Mouse (Mus musculus): ENCODE data around the gene Spns3.

Spns3 gene

DNA sequence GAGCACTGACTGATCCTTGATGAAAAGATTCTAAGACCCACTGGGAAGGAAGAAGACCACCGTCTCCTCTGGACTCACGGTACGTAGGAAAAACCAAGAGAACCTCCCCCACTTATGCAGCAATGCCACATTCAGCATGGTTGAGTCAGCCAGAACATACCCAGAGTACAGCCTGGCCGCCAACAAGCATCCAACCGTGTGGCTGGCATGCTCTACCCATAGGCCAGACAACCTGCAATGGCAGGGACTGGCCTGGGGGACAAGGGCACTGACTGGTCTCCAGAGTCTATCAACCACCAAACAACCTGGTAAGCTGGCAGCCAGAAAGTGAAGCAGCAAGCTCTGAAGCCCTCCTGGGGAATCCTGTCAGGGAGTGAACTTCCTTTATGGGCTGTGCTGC lies 41.7 kb downstream of the Spns3 start:
- DNase-seq, result no peak

DNA sequence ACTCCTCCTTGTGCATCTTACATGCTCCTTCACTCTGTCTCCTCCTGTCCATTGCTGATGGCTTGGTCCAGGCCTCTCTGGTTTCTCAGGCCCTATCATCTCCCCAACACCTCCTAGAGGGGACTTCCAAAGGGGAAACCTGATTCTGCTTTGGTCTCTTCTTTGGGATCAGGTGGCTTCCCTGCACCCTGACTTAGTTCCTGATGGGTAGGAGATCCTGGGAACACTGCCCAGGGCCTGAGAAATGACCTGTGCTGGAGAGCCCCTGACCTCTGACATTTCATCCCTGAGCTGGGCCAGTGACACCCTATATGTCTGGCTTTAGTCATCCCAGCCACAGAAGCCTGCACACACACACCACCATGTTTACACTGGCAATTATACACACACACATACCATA lies 42.7 kb downstream of the Spns3 start:
- DNase-seq, result no peak

DNA sequence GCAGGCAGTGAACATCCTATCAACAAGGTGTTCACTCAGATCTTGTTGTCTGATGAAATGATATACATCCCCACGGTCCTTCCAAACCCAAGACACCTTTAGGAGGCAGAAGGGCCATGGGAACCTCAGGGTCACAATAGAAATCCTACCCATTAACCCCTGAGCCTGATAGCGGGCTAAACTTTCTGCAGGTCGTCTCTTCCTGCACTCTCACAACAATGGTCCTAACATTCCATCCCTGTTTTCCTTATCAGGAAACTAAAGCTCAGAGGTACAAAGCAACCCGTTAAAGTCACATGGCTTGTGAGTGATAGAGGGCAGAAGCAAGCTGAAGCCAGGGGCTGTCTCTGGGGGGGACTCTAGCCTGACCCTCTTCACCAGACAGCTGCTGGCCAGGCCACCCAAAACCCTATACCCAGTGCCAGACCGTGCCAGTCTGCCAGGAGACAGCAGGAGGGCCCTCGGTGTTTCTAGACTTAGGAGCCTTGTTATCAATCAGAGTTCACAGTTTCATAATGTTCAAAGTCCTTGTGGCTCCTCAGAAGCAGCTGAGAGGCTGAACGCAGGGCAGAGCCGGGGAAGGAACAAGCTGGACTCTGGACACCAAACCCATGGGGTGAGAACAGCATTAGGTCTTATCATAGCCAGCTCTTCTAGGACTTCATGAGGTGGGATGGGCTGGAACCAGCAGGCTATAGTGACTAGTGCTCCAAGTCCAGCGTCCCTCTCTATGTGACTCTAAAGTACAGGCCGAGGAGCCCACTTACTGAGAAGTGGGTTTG lies 46.1 kb downstream of the Spns3 start:
- peak; percentile 89 for DNase-seq

DNA sequence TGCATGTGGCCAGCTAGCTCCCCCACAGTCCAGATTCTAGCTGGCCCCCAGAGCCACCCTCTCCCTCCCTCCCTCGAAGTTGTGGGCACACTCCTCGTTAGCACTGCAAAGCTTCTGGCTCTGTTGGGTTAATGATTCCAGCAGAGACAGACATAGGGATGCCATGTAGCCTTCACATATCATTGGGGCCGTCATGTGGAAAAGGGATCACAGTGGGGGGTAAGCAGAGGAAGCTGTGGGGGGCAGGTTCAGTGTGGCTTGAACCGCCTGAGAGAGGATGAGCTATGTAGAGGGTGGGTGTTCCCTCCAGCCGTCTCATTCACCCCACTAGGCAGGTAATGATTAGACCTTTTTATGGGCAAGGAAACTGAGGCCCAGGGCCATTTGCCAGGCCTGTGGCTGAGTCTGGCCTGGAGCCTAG lies 46.8 kb downstream of the Spns3 start:
- DNase-seq, result peak; percentile 95

DNA sequence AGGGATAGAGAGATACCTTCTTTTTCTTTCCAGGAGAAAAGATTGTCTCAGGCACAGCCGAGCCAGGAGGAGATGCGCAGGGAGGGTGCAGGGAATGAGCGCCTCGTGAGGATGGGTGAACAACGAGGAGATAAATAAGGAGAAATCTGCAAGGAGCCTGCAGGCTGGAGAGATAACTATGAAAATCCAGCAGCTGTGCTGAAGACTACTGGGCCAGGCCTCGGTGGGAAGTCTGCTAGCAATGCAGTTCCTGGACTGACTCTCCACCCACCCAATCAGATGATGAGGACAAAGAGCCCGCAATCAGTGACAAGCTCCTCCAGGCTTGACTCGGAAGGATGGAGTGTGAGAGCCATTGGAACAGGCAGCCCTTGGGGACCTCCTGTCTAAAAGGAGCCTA lies 48.1 kb downstream of the Spns3 start:
- no peak for DNase-seq

DNA sequence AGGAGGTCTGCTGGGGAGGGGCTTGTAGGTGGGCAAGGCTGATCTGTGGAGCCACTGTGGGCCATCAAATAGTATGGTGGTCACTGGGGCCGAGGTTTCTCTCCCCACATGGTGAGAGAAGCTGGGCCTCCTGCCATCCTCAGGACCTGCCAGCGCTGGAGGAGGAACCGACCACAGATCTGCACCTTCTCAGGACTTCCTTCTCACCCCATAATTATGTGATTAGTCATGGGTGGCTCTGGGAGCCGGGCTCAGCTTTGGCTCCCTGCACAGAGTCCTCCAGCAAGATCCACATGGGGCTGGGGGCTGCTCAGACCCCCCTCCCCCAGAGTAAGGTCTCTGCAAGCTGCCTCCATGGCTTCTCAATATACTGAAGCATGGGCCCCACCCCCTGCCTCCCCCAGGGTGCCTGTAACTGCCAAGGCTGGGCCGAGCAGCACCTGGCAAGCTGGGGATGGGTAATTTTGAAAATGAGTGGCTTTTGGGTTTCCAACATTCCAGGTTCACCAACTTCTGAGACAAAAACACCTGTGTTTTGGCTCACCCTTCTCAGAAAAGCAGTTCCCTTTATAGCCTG lies 48.8 kb downstream of the Spns3 start:
- no peak for DNase-seq

DNA sequence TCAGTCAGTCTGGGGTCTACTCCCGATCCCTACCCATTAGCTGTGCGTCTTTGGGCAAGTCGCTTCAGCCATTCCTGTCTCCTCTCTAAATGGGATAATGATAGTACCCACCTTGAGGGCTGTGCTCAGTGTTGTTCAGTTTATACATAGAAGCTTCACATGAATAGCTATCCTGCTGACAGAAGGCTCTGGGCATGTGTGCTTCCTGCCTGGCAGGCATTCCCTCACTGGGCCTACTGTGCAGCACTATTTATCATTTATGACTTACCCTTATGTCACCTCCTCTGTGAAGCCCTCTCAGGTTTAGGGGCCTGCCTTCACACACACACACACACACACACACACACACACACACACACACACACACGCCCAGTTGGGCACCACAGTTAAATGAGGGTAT lies 50.2 kb downstream of the Spns3 start:
- no peak for DNase-seq

DNA sequence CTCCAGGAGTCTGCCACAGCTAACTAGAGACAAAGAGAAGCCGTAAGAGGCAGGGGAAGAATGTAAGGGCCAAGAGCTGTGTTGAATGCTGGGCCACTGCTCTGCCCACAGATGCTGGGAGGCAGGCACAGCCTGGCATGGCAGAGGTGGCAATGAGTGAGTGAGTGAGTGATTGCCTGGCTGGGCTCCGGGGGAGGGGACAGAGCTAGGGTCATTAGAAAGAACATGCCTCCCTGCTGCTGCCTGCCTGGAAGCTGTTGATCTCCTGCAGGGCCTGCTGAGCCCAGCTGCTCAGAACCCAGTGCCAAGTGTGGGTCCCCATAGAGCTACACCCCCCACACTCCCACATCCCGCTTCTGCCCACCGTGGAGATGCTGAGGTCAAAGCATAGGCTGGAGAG lies 52.9 kb downstream of the Spns3 start:
- DNase-seq, result no peak

DNA sequence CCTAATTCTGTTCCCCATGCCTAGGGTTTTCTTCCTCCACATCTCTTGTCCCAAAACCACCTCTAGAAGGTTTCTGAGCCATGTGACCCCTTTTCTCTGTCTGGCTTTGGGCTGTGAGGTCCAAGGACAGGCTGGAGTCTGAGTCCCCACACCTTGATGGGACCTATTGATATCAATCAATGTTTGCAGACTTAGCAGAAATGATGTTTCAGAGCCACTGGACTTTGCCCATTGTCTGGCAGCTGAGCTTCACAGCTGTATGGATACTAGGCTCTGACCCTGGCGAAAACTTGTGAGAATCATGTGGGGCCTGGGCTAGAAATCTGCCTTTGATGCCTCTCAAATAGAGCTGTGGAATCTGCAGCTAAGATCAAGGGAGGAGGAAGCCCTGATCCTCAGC lies 53.5 kb downstream of the Spns3 start:
- DNase-seq, result no peak

DNA sequence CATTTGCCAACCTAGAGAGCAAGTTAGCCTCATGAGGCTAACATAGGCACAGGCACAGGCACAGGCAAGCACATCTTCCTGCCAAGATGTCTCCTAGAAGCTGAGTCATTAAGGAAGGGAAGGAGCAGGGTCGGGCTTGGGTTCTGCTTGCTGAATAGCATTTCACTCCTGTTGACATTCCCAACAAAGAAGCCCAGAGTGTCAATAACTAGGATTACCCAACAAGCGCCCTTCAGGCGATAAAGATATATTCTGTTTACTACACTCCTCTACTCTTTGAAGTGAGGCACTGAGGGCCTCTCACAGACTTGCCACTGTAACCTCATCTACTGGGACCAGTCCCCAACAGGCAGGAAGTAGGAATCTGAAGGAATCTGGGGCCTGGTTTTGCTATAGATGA lies 54.2 kb downstream of the Spns3 start:
- DNase-seq, result no peak

DNA sequence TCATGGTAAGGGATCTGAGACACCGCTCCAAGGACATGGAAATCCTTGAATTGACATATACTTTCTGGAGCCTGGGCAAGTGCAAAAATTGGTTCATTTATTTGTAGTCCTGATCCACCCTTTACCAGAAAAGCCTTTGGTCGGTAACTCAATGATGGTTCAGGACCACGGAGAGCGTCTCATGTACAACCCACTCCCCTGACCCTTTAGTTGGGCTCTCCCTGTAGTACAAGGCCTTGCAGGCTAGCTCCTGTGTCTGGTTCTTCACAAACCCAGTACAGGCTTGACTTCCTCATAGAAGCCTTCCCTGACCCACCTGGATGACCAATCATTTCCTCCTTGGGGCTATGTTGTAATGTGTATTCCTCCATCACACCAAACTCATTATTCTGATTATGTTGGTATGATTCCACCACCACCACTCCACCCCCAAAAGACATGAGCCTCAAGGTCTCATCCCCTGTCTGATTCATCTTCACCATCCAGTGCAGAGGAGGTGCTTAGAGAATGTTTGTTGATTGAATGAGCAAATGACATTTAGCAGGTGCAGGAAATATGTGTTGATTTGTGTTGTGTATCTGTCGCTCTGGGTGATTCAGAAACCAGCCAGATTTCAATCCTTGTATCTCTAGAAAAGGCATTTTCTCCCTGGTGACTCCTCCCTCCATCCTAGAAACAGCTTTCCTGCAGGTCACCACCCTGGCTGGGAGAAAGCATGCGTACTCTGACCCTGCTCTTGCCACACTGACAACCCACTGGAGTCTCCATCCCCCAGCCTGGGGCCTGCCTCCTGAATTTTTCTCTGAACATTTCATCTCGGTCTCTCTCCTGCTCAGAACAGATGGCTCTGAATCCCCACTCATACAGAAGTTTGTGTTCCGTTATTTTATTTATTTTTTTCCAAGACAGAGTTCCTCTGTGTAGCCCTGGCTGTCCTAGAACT lies 56.0 kb downstream of the Spns3 start:
- no peak for DNase-seq

DNA sequence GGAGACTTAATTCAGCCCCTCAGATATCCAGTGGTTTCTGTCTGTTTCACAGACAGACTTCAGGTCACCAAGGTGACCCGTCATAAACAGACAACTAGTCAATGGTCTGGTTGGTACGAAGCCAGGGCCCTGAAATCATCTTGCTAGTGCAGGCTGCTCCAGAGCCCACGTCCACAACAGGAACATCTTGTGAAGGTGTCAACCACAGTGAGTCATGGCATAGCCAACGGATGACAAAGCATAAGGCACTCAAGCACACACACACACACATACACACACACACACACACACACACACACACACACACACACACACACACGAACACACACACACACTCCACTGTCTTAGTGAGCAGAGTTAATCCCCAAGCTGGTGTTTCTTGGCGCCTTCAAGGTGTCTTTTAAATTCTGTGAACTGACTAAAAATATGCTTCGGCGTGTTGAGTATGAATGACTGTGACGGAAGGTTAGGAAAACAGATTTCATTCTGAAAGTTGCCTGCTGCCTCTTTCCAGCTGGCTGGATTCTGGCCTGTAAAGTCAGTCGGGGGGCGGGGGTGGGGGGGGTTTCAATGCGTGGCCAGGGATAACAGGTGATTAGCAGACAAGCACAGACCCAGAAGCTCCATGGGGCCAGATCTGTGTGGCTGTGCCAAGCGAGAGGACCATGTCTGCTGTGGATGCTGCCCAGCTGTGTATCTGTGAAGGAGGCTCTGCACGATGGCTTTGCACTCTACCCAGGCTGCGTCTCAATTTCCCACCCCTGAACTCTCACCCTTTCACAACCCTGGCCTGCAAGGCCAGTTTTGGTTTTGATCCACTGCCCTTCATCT lies 59.0 kb downstream of the Spns3 start:
- DNase-seq, result no peak

DNA sequence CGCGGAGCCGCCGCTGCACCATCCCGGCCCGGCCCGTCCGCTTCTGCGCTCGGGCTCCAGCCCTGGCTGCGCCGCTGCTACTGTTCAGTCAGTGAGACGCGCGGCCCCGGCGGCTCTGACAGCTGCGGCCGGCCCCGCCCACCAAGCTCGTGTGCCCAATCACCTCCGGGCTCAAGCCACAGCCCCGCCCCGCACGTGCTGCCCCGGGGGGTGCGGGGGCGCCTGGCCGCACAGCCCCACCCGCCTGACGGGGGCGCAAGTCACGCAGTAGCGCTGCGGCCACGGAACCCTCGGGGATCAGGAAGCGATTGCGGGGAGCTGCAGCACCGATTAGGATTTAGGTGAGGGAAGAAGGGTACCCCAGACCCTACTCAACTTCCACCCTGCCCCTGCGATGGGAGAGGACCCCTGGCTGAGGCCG lies 60.4 kb downstream of the Spns3 start, which contains the start of gene Spns2:
TSS of gene Spns2 (minus strand) at position 24 of the 421 bp plus-strand sequence.
- DNase-seq, result peak; percentile 93

DNA sequence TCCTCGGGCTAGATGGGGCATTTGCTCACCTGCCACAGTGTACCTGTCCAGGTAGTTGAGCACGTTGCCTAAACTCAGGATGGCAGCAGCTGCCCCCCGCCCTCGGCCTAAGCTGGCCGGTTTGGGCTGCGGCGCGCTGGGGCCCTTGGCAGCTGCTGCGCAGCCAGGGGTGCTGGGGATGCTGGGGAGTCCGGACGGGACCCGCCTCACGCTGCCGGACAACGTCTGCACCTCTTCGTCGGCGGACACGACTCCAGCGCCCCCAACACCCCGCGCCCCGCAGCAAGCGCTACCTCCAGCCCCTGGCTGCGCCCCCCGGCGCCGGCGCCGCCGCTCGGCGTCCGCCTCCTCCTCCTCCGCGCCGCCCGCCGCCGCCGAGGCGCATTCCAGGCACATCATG lies 60.9 kb downstream of the Spns3 start:
- DNase-seq, result no peak

DNA sequence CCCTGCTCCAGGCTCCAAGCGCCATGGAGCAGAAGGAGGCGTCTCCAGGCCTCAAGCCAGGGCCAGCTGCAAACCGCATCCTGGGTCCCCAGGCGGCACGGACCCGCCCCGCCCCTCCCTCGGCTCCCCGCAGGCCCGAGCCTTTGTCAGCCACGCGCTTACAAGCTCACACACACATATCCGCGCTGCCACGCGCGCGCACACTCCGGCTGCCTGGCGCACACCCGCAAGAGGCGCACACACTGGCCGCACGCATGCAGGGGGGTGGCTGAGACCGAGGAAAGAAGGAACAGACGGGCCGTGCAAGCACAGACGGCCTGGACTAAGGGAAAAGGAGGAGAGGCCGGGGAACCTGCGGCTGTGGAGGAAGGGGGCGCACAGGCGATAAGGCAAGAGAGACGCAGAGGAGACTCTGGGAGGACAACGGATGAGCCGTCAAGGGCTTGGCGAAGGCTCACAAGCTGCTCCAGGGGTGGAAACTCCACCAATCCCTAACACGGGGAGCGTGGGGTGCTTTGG lies 61.5 kb downstream of the Spns3 start:
- DNase-seq, result no peak

DNA sequence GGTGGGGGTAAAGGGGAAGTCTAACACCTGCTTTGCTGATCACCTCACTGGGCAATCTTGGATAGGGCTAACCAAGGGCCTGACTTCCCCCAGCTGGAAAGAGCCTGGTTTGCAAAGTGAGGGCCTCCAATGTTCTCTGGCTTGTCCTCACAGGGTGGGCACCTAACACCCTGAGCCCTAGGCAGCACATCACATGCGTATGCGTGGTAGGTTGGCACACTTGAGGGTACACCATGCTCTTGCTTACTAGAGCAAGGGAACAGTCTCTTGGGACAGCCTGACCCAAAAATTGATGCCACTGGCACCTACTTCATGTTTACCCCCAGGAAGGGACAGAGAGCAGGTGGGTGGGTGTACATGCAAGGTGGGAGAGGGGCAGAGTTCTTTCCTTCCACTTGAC lies 62.6 kb downstream of the Spns3 start:
- DNase-seq, result no peak

DNA sequence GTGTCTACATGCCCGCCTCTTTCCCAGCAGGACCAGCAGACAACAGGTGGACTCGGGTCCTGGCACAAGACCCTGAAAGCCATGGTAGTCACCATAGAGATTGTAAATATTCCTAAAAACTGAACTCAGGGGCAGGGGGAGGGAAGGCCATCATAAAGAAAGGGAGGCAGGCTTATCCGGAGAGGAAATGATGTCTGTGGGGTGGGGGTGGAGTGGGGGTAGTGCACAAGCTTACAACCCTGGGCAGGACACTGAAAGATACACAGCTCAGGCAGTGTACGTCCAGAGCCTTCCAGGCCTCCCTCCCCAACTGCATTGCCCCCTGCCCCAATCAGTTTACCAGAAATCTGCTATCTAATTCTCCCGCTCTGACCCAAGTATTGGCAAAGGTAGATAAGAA lies 63.1 kb downstream of the Spns3 start:
- DNase-seq, result no peak

DNA sequence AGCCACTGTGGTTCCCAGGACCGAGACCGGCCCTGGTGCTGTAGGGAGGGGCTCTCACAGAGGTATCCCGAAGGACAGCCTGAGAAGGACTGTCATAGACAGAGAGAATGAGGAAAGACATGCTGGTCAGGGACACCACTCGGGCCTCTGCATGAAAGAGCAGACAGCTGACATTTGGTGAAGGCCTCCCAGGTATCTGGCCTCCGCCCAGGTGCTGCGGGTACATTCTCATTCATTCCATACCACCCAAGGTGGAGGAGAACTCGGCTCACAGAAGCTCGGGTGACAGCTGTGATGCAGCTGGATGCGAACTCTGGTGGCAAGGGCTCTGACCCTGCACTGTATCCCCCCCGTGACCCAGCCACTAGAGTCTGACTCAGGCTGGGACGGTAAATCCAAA lies 64.3 kb downstream of the Spns3 start:
- no peak for DNase-seq

DNA sequence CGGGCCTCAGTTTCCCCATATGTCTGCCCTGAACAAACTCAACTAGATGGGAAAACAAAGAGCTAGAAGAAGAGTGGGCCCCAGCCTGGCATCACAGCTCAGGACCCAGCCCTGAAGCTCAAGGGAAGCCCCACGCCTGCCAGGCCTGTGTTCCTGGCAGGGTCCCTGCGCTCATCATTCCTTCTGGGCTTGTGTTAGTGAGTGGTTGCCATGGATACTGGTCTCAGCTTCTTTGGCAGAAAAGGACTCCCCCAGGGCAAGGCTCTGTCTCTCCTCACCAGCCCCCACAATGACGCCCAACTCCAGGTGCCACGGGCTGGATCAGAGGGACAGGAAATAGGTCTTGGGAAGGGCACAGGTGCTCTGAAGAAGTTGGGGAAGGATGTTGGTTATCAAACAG lies 65.1 kb downstream of the Spns3 start:
- no peak for DNase-seq

DNA sequence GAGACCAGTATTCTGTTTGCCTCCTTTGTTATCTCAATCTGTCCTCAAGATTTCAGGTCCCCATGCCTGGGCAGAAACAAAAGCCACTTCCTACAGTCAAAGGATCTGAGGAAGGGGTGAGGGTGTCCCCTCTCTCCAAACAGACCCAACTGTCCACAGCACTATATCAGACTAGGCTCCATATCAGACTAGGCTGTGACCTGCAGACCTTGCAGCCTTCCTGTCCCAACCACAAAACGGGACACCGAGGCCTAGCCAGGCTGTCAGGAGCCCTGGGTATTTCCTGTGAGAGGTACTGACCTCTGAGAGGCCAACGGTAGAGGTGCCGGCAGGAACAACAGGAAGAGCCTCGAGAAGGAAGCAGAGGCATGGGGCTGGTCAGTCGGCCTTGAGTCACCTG lies 65.8 kb downstream of the Spns3 start:
- no peak for DNase-seq

DNA sequence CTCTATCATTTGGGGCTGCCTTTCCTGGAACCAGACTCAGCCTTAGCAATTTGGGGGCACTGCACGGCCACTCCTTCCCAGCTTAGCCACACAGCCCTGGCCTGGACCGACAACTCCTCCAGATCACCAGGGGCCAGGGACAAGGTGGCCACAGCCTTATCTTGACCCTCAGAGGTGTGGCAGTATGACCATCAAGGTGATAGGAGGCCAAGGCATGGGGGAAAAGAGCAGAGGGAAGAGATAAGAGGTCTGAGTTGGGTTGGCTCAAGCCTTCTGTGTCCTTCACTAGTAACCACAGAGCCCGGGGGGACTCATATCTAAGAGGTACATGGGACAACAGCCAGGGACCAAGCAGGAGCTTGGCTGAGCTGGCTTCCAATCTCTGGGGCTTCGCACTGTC lies 68.4 kb downstream of the Spns3 start:
- no peak for DNase-seq

DNA sequence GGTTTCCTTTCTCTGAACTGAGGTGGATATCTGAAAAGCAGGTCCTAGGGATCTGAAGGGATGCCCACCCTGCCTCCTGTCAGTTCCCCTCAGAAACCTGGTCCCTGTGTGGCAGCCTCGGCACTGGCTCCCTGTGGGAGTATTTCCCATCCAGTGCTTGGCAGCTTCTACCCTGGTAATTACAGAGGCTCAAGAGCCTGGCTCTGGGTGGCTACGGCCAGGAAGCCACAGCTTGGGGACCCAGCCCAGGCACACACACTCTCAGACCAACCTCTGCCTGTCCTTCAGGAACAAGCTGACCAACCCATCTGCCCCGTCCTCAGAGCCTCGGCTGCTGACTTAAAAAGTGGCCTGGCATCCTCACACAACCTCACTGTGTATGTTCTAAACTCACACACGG lies 69.0 kb downstream of the Spns3 start:
- no peak for DNase-seq

DNA sequence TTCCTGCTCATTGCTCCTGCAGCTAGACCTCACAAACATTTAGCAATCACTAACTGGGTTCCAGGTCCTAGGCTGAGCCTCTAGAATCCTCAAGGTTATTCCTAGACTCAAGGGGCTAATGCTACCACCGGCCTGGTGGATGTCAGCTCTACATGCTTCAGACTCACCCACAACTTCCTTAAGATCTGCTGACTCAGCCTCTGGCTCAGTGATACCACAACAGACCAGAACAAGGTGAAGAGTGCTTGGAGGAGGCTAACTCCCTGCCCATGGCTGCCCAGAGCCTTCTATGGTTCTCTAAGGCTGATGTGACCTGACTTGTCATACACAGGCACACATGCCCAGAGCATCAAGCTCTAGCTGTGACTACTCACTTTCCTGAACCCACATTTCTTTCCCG lies 70.8 kb downstream of the Spns3 start:
- no peak for DNase-seq

All from kidney, adult 11 months (tissue).